Mouse (Mus musculus) liver, embryonic 11.5 days (tissue): Measurements from ENCODE around the gene Ugt2b36. TPM values are rescaled to one million over a fixed set of nuclear protein-coding genes. Genes with fewer than 3 reads are reported as not detected.

Experiments
- polyA plus RNA-seq: library from polyadenylated mRNA; unstranded; fragments of >200 nt; fragmentation: Nextera tagmentation; extraction: Ambion mirVana; gene quantifications from 2 replicates; pipeline ENCODE4 v1.2.1, GENCODE M21; 2014

Ugt2b36 gene
- polyA plus RNA-seq, 1 experiment from 2014 or later, result 1.5 TPM

Other genes with a start within 250 kb of the Ugt2b36 start
- gene Ugt2b34, start 185.6 kb downstream of the Ugt2b36 start, polyA plus RNA-seq, result 20.1 and 21.9 TPM in 2 replicates
- gene Ugt2b1, start 166.0 kb downstream of the Ugt2b36 start, polyA plus RNA-seq, result 0.12 TPM in 1 of 2 replicates, not detected in the other
- 0.30 and 0.38 TPM in 2 replicates for gene Ugt2b35, start 91.7 kb downstream of the Ugt2b36 start, polyA plus RNA-seq
- 1.4 and 2.1 TPM in 2 replicates for gene Ugt2b5, start 47.8 kb upstream of the Ugt2b36 start, polyA plus RNA-seq
- not detected in 2 replicates for gene Ugt2b37, start 162.2 kb upstream of the Ugt2b36 start, polyA plus RNA-seq
- not detected in 2 replicates for gene Ugt2a3, start 244.6 kb upstream of the Ugt2b36 start, polyA plus RNA-seq